Mouse (Mus musculus) embryonic facial prominence, embryonic 14.5 days (tissue): ENCODE results near the gene Vamp3. TPM values are rescaled to one million over a fixed set of nuclear protein-coding genes. Genes with fewer than 3 reads are reported as not detected.

Experiments used
- ATAC-seq: fragments of 200-750 bp; cut with Nextera tagmentation; 2 replicates; pipeline ENCODE4 v1.8.0; 2017; ENCODE audit warnings: low read depth, moderate number of reproducible peaks, moderate TSS enrichment
- DNase-seq: peaks from one replicate; pipeline ENCODE4 v3.0.0-alpha.2; 2015; ENCODE audit warnings: low spot score
- H3K27ac ChIP-seq: fragments of 300-500 bp; sonication (generic); replicated peaks from 2 replicates; pipeline ENCODE4 v1.5.1; 2014; ENCODE audit warnings: low read depth, mild to moderate bottlenecking, low read length, moderate library complexity
- H3K27me3 ChIP-seq: fragments of 300-500 bp; sonication (generic); replicated peaks from 2 replicates; pipeline ENCODE4 v1.6.1; 2014; ENCODE audit warnings: low read length; ENCODE audit not compliant: control insufficient read depth, insufficient read depth
- H3K36me3 ChIP-seq: fragments of 300-500 bp; sonication (generic); 2 replicates; pipeline ENCODE4 v1.6.1; 2014; ENCODE audit warnings: low read length, mixed read lengths; ENCODE audit not compliant: control insufficient read depth, insufficient read depth
- H3K4me1 ChIP-seq: fragments of 300-500 bp; sonication (generic); 2 replicates; pipeline ENCODE4 v1.6.1; 2014; ENCODE audit warnings: antibody characterized with exemption, low read length; ENCODE audit not compliant: control insufficient read depth, insufficient read depth
- H3K4me2 ChIP-seq: fragments of 300-500 bp; sonication (generic); 2 replicates; pipeline ENCODE4 v1.6.1; 2014; ENCODE audit warnings: low read depth, mild to moderate bottlenecking, low read length, moderate library complexity, mixed read lengths
- H3K4me3 ChIP-seq: fragments of 300-500 bp; sonication (generic); 2 replicates; pipeline ENCODE4 v1.5.1; 2014; ENCODE audit warnings: low read depth, mild to moderate bottlenecking, low read length
- H3K9ac ChIP-seq: fragments of 300-500 bp; sonication (generic); 2 replicates; pipeline ENCODE4 v1.6.1; 2014; ENCODE audit warnings: low read depth, mild to moderate bottlenecking, low read length, moderate library complexity, mixed read lengths
- H3K9me3 ChIP-seq: fragments of 300-500 bp; sonication (generic); 2 replicates; pipeline ENCODE4 v1.6.1; 2016; ENCODE audit warnings: low read length; ENCODE audit not compliant: control insufficient read depth
- WGBS: fragments of 180-500 bp; shearing (Covaris S2); extraction: QIAGEN DNeasy Blood & Tissue Kit; methylation state at CpG from one replicate; pipeline ENCODE4 v1.1.7; 2014; 5-methylcytosine and 5-hydroxymethylcytosine counted together
- polyA plus RNA-seq: library from polyadenylated mRNA; unstranded; fragments of >200 nt; fragmentation: Nextera tagmentation; extraction: Ambion mirVana; gene quantifications from 2 replicates; pipeline ENCODE4 v1.2.1, GENCODE M21; 2014

Gene Vamp3
- polyA plus RNA-seq, 1 experiment from 2014 or later, result 51.7 TPM

DNA sequence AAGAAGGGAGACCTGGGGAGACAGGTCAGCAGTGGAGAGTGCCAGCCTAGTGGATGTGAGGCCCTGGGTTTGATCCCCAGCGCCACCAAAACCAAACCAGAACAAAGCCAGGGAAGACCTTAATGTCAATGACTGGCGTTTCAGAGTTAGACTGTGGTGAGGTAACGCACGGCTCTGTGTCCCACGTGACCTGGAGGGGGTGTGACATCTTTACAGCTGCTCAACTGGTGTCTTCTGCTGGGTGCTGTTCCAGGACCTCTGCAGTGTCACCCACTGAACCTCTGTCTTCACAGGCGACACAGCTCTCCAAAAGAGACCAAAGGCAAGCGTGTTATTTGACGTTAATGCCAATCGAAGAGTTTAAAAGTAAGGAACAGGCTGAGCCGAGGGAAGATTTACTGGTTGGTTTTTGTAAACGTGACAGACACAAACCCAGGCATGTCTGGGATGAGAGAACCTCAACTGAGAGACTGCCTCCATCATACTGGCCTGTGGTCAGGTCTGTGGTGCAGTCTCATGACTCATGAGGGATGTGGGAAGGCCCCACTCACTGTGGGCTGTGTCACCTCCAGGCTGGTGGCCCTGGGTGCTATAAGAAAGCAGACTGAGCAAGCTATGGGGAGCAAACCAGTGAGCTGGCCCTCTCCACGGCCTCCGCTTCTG lies 52.0 kb downstream of the Vamp3 start:
- Histone ChIP-seq H3K9ac (no peak overlapping the region), H3K9me3 (no peaks in the 10 kb centered on the region), H3K4me2 (no peak overlapping the region), H3K27ac (no peak overlapping the region), H3K4me3 (no peak overlapping the region), H3K4me1 (no peaks in the 10 kb centered on the region), H3K36me3 (peaks cover 8% of the 10 kb centered on the region; the same call in 1 of the 2 replicates), H3K27me3 (no peaks in the 10 kb centered on the region)
- 87% methylated on average over 13 of the region's 13 CpGs for WGBS
- DNase-seq (no peak), ATAC-seq (no peak)

DNA sequence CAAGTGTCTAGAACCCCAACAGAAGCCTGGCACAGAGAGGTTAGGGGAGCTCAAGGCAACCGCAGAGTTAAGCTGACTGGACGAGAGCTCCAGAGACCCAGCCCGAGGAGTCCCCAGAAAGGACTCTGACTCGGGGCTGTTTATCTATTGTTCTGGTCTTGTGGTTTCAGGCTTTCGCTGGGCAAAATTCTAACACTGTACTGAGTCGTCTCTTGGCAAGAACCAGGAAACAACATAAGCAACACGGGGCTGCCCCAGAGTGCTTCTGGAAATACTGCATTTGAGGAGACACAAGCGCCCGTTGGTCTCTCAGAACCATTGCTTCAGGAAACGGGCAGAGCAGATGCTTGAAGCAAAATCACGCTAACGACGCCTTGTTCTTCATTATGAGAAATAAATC lies 56.4 kb downstream of the Vamp3 start:
- Histone ChIP-seq H3K4me2 (no peak overlapping the region), H3K27ac (no peak overlapping the region), H3K4me3 (no peak overlapping the region), H3K27me3 (no peaks in the 10 kb centered on the region), H3K9me3 (no peaks in the 10 kb centered on the region), H3K9ac (no peak overlapping the region), H3K36me3 (peaks cover 8% of the 10 kb centered on the region; the same call in 1 of the 2 replicates), H3K4me1 (no peaks in the 10 kb centered on the region)
- ATAC-seq (no peak), DNase-seq (no peak)
- WGBS, result 69% methylated on average over 13 of the region's 13 CpGs

DNA sequence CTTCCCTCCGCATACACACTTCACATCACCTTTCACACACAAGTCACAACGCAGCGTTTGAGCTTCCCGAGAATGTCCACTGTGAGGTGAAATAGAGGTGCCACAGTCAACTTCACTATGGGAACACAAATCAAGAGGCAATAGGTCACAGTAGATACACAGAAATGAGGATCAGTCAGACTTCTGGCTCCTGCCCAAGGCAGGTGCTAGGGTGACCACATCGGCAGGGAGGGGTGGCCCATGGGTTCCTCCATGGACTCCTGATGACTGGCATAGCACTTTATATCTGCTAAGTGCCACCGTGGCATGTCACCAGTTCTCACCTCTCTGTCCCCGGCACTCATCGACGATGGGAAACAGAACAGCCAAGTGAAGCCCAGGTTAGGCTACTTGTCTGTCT lies 59.1 kb downstream of the Vamp3 start:
- no peak for DNase-seq
- ATAC-seq, result no peak
- no peak overlapping the region for H3K4me2 ChIP-seq
- WGBS, result 93% methylated on average over 9 of the region's 9 CpGs
- H3K4me3 ChIP-seq, result no peak overlapping the region
- H3K27me3 ChIP-seq, result no peaks in the 10 kb centered on the region
- no peak overlapping the region for H3K9ac ChIP-seq
- no peak overlapping the region for H3K27ac ChIP-seq
- no peaks in the 10 kb centered on the region for H3K9me3 ChIP-seq
- no peaks in the 10 kb centered on the region for H3K4me1 ChIP-seq
- no peaks in the 10 kb centered on the region for H3K36me3 ChIP-seq

Other genes starting within 250 kb of the Vamp3 start
- gene Errfi1, start 204.0 kb downstream of the Vamp3 start, polyA plus RNA-seq, result 25.5 and 26.7 TPM in 2 replicates
- 387 and 401 TPM in 2 replicates for gene Park7, start 143.5 kb downstream of the Vamp3 start, polyA plus RNA-seq
- gene Tnfrsf9, start 143.4 kb downstream of the Vamp3 start, polyA plus RNA-seq, result 0.11 and 0.80 TPM in 2 replicates
- not detected in 2 replicates for gene Uts2, start 60.9 kb downstream of the Vamp3 start, polyA plus RNA-seq
- 6.0 and 6.7 TPM in 2 replicates for gene Per3, start 13.3 kb downstream of the Vamp3 start, polyA plus RNA-seq
- not detected in 2 replicates for gene Gm13090, start 31.6 kb upstream of the Vamp3 start, polyA plus RNA-seq